Mouse (Mus musculus): Measurements from ENCODE around the gene Naa30. TPM values are rescaled to one million over a fixed set of nuclear protein-coding genes. Genes with fewer than 3 reads are reported as not detected.
"Not testable (repeated sequence)": the region's sequence is repeated elsewhere in the genome, so short reads cannot be mapped to it uniquely, and the experiment has no call there.

Naa30 gene
- polyA plus RNA-seq, 1 experiment: 60.8 TPM

GRCm38 (mm10) chr14:49218677-49219076, 46.7 kb downstream of the Naa30 start:
- Histone ChIP-seq H3K36me3 (ENCODE audit: control insufficient read depth, insufficient read depth, low read length, poor library complexity, severe bottlenecking) (no peaks in the 10 kb centered on the region), H3K27ac (ENCODE audit: insufficient read depth, low read length) (no peak overlapping the region), H3K27me3 (ENCODE audit: control insufficient read depth, insufficient read depth, low read length, poor library complexity, severe bottlenecking) (no peaks in the 10 kb centered on the region), H3K4me3 (ENCODE audit: low read depth, low read length) (no peak overlapping the region), H3K9me3 (replicated peaks; ENCODE audit: control insufficient read depth, insufficient read depth, low read length, poor library complexity, severe bottlenecking) (no peaks in the 10 kb centered on the region), H3K4me1 (ENCODE audit: control insufficient read depth, insufficient read depth, low read length) (no peaks in the 10 kb centered on the region), H3K9ac (ENCODE audit: low read depth, poor library complexity, severe bottlenecking) (no peak overlapping the region)
- TF ChIP-seq EP300 (IDR thresholded peaks at IDR 0.05; ENCODE audit: insufficient read depth, low read depth, low read length) (no peak), CTCF (IDR thresholded peaks at IDR 0.05; ENCODE audit: low read depth, low read length) (no peak), POLR2A (IDR thresholded peaks at IDR 0.05; ENCODE audit: insufficient read depth, low read length) (no peak)

GRCm38 (mm10) chr14:49219466-49220022, 47.5 kb downstream of the Naa30 start:
- not testable (repeated sequence) for H3K36me3 ChIP-seq (ENCODE audit: control insufficient read depth, insufficient read depth, low read length, poor library complexity, severe bottlenecking); H3K4me1 ChIP-seq (ENCODE audit: control insufficient read depth, insufficient read depth, low read length); H3K4me3 ChIP-seq (ENCODE audit: low read depth, low read length); H3K27me3 ChIP-seq (ENCODE audit: control insufficient read depth, insufficient read depth, low read length, poor library complexity, severe bottlenecking); H3K27ac ChIP-seq (ENCODE audit: insufficient read depth, low read length); H3K9ac ChIP-seq (ENCODE audit: low read depth, poor library complexity, severe bottlenecking); H3K9me3 ChIP-seq (replicated peaks; ENCODE audit: control insufficient read depth, insufficient read depth, low read length, poor library complexity, severe bottlenecking)

- no peaks in the 10 kb centered on the region for H3K9me3 ChIP-seq (replicated peaks; ENCODE audit: control insufficient read depth, insufficient read depth, low read length, poor library complexity, severe bottlenecking)
- no peaks in the 10 kb centered on the region for H3K27me3 ChIP-seq (ENCODE audit: control insufficient read depth, insufficient read depth, low read length, poor library complexity, severe bottlenecking)
- no peak overlapping the region for H3K9ac ChIP-seq (ENCODE audit: low read depth, poor library complexity, severe bottlenecking)
- no peaks in the 10 kb centered on the region for H3K36me3 ChIP-seq (ENCODE audit: control insufficient read depth, insufficient read depth, low read length, poor library complexity, severe bottlenecking)
- H3K4me1 ChIP-seq (ENCODE audit: control insufficient read depth, insufficient read depth, low read length): no peaks in the 10 kb centered on the region
- H3K27ac ChIP-seq (ENCODE audit: insufficient read depth, low read length): no peak overlapping the region
- TF ChIP-seq EP300 (IDR thresholded peaks at IDR 0.05; ENCODE audit: insufficient read depth, low read depth, low read length) (no peak), CTCF (IDR thresholded peaks at IDR 0.05; ENCODE audit: low read depth, low read length) (no peak), POLR2A (IDR thresholded peaks at IDR 0.05; ENCODE audit: insufficient read depth, low read length) (no peak)
- H3K4me3 ChIP-seq (ENCODE audit: low read depth, low read length): no peak overlapping the region
These were observed 49.7 kb downstream of the Naa30 start for GRCm38 (mm10) chr14:49221771-49222170.

GRCm38 (mm10) chr14:49226471-49226870, 54.4 kb downstream of the Naa30 start:
- H3K4me1 ChIP-seq (ENCODE audit: control insufficient read depth, insufficient read depth, low read length): no peaks in the 10 kb centered on the region
- H3K27me3 ChIP-seq (ENCODE audit: control insufficient read depth, insufficient read depth, low read length, poor library complexity, severe bottlenecking): no peaks in the 10 kb centered on the region
- H3K27ac ChIP-seq (ENCODE audit: insufficient read depth, low read length): no peak overlapping the region
- H3K36me3 ChIP-seq (ENCODE audit: control insufficient read depth, insufficient read depth, low read length, poor library complexity, severe bottlenecking): no peaks in the 10 kb centered on the region
- H3K9ac ChIP-seq (ENCODE audit: low read depth, poor library complexity, severe bottlenecking): no peak overlapping the region
- no peaks in the 10 kb centered on the region for H3K9me3 ChIP-seq (replicated peaks; ENCODE audit: control insufficient read depth, insufficient read depth, low read length, poor library complexity, severe bottlenecking)
- TF ChIP-seq POLR2A (IDR thresholded peaks at IDR 0.05; ENCODE audit: insufficient read depth, low read length) (no peak), EP300 (IDR thresholded peaks at IDR 0.05; ENCODE audit: insufficient read depth, low read depth, low read length) (no peak)
- H3K4me3 ChIP-seq (ENCODE audit: low read depth, low read length): no peak overlapping the region

- Histone ChIP-seq H3K27me3 (ENCODE audit: control insufficient read depth, insufficient read depth, low read length, poor library complexity, severe bottlenecking) (no peaks in the 10 kb centered on the region), H3K9ac (ENCODE audit: low read depth, poor library complexity, severe bottlenecking) (no peak overlapping the region), H3K4me1 (ENCODE audit: control insufficient read depth, insufficient read depth, low read length) (no peaks in the 10 kb centered on the region), H3K4me3 (ENCODE audit: low read depth, low read length) (no peak overlapping the region), H3K9me3 (replicated peaks; ENCODE audit: control insufficient read depth, insufficient read depth, low read length, poor library complexity, severe bottlenecking) (no peaks in the 10 kb centered on the region), H3K27ac (ENCODE audit: insufficient read depth, low read length) (no peak overlapping the region), H3K36me3 (ENCODE audit: control insufficient read depth, insufficient read depth, low read length, poor library complexity, severe bottlenecking) (no peaks in the 10 kb centered on the region)
- TF ChIP-seq EP300 (IDR thresholded peaks at IDR 0.05; ENCODE audit: insufficient read depth, low read depth, low read length): no peak
- no peak for TF ChIP-seq CTCF (IDR thresholded peaks at IDR 0.05; ENCODE audit: low read depth, low read length)
- no peak for TF ChIP-seq POLR2A (IDR thresholded peaks at IDR 0.05; ENCODE audit: insufficient read depth, low read length)
These were observed 55.0 kb downstream of the Naa30 start for GRCm38 (mm10) chr14:49226986-49227385.

GRCm38 (mm10) chr14:49231845-49232244, 59.8 kb downstream of the Naa30 start:
- no peaks in the 10 kb centered on the region for H3K36me3 ChIP-seq (ENCODE audit: control insufficient read depth, insufficient read depth, low read length, poor library complexity, severe bottlenecking)
- no peak overlapping the region for H3K9ac ChIP-seq (ENCODE audit: low read depth, poor library complexity, severe bottlenecking)
- no peak overlapping the region for H3K27ac ChIP-seq (ENCODE audit: insufficient read depth, low read length)
- TF ChIP-seq POLR2A (IDR thresholded peaks at IDR 0.05; ENCODE audit: insufficient read depth, low read length) (no peak), CTCF (IDR thresholded peaks at IDR 0.05; ENCODE audit: low read depth, low read length) (no peak), EP300 (IDR thresholded peaks at IDR 0.05; ENCODE audit: insufficient read depth, low read depth, low read length) (no peak)
- H3K9me3 ChIP-seq (replicated peaks; ENCODE audit: control insufficient read depth, insufficient read depth, low read length, poor library complexity, severe bottlenecking): no peaks in the 10 kb centered on the region
- no peaks in the 10 kb centered on the region for H3K4me1 ChIP-seq (ENCODE audit: control insufficient read depth, insufficient read depth, low read length)
- no peak overlapping the region for H3K4me3 ChIP-seq (ENCODE audit: low read depth, low read length)
- no peaks in the 10 kb centered on the region for H3K27me3 ChIP-seq (ENCODE audit: control insufficient read depth, insufficient read depth, low read length, poor library complexity, severe bottlenecking)

All from ES-Bruce4 (cell line).